Mouse (Mus musculus): ENCODE results near the gene Fryl.

Fryl gene

DNA sequence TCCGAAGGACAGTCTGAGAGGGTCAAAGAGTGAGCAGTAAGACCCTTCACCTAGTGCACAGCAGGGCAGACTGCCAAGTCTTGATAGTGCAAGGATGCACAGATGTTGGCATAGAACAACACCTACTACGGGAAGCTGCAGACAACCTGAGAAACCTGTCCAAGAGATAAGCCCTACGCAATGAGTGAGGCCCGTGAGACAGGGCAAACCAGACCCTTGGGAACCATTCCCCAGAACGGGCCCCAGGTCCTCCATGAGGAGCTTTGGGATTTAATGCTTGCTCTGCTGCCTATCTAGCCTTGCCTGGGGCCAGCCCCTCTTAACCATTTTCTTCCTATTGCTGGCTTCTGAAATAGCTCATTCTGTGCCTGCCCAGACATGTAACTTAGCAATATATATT is 99.4 kb downstream of the Fryl start:
- no peak for DNase-seq (ENCODE audit: low spot score)

DNA sequence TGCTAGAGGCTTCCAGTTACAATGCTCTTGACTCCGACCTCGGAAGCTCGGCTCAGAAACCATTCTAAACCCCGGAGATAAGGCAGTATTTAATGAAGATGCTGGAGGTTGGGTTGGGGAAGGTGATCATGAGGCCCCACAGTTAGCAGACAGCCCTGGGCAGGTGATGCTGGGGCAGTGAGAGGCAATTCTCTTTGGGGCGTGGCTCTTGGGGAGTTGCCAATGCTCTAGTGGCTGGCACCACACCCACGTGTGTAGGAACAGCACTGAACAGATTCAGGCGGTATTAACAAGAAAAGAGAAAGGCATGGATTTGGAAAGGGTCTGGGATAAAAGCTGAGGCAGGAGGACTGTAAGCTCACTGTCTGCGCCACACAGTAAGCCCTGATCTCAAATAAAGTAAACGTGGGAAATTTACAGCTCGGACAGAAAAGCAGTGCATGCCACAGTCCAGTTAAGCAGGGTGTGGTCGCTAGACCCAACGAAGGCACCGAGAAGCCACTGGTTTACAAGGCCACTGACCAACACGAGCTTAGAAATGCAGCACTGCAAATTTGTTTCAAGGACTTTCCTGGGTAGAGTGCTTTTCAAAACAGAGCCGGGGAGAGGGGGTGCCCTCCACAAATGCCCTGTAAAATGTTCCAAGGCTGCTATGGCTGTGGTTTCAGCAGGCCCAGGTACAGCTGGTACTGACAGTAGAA is 100.0 kb downstream of the Fryl start:
- no peak for DNase-seq (ENCODE audit: low spot score)

DNA sequence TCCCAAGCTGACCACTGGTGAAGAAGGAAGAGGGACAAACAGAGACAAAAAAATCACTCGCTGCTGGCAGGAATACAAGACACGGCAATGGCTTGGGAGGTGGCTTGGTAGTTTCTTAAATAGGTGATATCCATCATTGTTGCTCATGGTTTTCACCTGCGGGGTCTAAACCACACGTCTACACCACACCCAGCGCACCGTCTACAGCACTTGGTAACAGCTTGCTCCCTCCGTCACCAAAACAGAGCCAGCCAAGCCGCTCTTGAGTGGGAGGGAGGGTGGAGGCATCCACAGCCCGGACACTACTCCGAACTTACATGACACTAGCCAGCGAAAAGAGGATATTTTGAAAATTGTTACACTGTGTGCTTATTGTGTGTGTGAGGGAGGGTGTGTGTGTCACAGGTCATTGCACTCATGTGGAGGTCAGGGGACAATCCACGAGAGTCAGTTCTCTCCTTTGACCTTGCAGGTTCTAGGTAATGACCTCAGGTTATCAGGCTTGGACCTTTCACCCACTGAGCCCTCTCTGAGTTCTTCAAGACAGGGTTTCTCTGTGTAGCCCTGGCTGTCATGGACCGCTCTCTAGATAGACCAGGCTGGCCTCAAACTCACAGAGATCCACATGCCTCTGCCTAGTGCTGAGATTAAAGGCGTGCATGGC is 102.5 kb downstream of the Fryl start:
- DNase-seq (ENCODE audit: low spot score) = no peak

DNA sequence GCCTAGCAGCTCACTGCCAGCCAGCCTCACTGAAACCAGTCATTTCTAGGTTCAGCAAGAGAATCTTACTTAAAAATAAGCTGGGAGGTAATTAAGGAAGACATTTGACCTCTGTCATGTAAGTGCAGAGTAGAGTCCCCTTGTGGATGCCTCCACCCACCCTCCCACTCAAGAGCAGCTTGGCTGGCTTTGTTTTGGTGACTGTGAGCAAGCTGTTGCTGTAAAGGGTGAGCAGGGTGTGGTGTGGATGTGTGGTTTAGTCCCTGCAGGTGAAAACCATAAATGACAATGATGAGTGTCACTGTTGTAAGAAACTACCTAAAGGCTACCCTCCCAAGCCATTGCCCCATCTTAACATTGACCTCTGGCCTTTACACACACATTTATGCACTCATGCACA is 104.2 kb downstream of the Fryl start:
- no peak for DNase-seq (ENCODE audit: low spot score)

DNA sequence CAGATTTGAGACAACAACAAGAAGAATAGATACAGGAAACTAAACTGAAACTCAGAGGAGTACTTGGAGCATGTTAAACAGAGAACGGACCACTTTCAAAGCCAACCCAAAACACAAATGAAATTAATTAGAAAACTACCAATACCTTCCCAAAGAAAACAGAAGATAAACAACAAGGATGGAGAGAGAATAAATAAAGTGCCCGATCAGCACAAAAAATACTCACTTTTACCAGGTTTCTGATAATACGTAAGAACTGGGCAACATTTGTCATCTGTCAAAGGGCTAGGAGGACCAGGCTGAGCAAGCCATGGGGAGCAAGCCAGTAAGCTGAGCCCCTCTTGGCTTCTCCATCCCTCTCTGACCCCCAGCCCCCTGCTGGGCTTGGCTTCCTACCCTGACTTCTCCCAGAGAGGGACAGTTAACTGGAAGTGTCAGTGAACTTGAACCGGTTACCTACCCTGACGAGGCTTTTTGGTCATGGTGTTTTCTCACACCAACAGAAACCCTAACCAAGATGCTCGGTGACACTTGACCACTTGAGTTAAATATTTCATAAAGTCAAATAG is 105.5 kb downstream of the Fryl start:
- no peak for DNase-seq (ENCODE audit: low spot score)

DNA sequence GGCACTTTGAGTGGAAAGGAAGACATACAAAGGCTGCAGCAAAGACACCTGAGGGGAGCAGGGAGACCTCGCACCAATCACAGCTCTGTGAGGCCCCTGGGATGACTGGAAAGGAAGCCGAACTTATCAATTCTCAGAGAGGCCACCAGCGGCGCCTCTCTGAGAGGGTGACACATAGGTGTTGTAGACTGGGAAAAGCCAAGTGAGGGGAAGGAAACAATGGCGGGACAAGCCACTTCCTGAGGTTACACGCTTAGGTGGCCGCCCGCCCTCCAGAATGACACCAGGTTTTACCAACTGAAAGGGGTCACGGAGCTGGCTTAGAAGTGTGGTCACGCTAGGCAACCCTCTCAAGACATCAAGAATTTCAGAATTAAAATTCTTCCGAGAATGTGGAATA is 111.4 kb downstream of the Fryl start:
- DNase-seq (ENCODE audit: low spot score) = no peak

DNA sequence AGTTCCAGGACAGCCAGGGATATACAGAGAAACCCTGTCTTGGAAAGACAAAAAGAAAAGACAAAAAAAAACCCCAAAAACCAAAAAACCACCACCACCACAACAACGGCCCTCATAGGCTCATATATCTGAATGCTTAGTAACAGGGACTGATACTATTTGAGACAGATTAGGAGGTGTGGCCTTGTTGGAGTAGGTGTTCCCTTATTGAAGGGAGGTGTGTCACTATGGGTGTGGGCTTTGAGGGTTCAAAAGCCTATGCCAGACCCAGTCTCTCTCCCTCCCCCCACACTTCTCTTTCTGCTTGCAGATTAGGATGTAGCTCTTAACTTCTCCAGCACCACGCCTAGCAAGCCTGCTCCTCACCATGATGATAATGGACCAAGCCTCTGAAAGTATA is 114.7 kb downstream of the Fryl start:
- peak; percentile 24 for DNase-seq (ENCODE audit: low spot score)

DNA sequence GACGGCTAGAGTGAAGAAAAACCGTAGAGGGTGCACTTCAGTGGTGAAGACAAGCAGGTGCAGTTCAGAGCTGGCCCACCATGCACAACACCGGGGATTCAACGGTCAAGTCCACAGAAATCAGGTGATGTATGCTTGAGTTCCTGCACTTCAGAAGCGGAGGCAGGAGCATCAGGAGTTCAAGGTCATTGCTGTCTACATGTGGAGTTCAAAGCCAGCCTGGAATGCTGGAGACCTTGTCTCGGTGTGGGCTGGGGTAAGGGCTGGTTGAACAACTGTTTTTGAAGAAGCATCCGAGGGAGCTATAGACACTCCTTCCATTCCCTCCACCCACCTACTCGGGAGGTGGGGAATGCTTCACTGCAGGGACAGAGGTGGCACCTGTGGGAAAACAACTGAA is 115.3 kb downstream of the Fryl start:
- no peak for DNase-seq (ENCODE audit: low spot score)

DNA sequence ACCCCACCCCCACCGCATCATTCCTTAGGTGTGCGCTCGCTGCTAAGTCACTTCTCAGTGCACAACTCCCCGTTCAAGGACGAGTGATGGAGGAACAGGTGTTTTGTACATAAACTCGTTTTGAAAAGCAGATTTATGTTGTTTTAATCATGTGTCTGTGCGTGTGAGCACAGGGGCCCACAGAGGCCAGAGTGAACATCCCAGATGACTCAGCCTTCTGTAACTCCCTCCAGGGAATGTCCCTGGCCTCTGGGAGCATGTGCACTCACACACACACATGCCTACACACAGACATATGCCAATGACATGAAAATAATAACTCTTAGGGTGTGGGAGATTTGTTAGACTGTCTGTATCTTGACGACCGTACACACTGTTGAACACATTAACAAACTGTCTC is 118.9 kb downstream of the Fryl start:
- no peak for DNase-seq (ENCODE audit: low spot score)

DNA sequence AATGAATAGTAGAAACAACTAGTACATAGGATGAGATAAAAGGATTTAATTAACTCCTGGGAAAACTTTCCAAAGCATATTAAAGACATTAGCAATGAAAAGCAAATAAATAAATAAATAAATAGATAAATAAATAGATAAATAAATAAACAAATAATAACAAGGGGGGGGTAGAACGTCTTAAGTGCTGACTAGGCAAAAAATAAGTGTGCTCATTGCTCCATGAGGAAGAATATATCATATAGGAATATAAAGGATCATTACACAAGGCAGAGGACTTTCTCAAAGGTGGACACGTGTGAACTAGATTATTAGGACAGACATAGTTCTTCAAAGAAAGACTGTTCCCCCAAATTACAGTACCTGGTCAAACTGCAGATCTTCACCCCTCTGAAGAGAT is 120.5 kb downstream of the Fryl start:
- no peak for DNase-seq (ENCODE audit: low spot score)

DNA sequence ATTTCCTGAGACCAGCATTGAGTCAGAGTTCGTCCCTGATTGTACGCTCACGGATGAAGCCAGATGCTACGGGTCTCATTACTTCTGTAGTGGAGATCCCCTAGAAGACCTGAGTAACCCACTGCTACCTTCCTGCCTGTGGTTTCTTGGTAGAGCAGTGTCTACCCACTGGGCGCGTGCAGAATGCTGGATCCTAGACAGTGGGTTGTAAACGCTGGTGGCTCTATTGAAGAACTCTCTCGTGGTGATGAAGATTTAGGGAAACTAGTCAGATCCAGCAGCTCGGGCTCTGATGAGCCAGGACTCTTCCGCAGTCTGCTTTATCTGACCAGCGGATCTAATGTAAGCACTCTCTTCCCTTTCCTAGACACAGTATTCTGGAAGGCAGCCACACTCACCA is 121.3 kb downstream of the Fryl start:
- no peak for DNase-seq (ENCODE audit: low spot score)

DNA sequence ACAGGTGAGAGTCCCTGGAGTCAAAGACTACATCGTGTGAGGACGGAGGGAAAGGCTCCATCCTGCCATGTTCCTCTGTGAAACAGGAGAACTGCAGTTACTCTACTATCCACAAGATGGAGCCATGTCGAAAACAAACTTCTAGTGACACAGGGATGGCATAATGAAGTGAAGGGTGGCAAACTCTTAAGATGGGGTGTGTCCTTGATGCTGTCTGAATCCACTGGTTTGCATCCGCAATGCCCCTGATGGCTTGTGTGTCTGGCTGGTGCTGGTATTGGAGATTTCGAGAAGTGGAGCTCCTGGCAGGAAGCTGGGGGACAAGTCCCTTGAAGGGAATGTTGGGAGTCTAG is 122.6 kb downstream of the Fryl start:
- peak; percentile 72 for DNase-seq (ENCODE audit: low spot score)

DNA sequence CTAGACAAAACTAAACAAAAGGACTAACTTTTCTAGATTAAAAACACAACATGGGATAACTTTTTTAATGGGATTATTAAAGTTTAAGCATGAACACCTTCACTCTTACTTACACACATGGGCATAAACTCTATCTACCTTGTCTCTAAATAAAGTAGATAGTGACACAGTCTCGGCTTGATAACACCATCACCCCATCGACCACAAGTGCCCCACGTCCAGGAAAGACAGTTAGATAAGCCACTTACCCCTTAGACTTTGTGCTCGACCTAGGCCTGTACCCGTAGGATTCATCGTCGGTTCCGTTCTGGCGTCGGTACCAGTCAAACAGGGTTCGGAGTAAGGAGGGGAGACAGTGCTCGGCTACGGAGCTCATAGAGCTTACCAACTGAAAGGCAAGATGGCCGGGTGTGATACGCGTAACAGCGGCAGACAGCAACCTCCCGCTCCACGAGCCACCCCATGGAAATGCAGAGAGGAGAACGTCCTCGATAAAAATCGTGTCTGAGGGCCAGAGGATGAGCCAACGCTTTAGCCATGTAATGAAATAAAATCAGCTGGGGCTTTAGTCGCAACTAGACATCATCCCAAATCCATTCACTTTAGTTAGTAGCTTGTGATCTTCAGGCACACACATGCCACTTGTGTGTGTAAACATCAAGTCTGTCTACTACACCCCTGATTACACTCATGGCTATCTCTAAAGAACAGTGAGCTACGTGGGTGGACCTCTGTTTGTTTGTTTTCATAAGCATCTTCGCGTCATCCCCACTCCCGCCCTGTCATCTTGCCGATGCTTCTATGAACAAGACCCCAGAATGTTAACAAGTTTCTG is 123.2 kb downstream of the Fryl start:
- DNase-seq (ENCODE audit: low spot score) = peak; percentile 37

DNA sequence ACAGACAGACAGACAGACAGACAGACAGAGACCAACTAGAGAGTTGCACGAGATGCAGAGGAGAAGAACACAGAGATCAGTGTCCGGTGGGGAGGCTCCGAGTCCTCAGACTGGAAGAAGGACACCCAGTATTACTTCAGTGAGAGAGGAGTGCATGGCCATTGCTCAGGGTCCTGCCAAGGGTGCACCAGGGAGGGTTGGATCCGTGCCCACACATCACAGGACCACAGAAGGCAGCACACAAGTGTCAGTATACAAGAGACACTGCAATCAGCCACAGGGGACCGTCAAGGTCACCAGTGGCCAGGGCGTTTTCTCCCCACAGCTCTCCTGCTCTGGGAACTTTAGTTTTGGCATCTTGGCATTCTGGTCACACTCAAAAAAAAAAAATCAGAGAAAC is 125.4 kb downstream of the Fryl start:
- no peak for DNase-seq (ENCODE audit: low spot score)

DNA sequence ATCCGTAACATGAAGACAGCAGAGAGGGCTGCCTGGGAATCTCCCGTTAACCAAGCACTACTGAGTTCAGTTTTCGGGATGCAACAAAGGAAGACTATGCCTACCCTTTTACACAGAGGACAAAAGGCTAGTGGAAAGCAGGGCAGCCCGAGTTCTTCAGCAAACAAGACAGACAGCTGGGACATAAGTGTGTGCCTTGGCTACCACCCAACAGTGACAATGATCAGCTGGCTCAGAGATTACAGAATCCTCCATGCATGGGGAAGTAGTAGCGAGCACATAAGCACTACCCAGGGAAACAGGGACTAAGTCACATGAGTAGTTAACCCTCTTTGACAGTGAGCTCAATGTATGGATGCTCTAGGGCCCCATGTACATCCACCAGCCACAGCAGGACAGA is 126.5 kb downstream of the Fryl start:
- no peak for DNase-seq (ENCODE audit: low spot score)

DNA sequence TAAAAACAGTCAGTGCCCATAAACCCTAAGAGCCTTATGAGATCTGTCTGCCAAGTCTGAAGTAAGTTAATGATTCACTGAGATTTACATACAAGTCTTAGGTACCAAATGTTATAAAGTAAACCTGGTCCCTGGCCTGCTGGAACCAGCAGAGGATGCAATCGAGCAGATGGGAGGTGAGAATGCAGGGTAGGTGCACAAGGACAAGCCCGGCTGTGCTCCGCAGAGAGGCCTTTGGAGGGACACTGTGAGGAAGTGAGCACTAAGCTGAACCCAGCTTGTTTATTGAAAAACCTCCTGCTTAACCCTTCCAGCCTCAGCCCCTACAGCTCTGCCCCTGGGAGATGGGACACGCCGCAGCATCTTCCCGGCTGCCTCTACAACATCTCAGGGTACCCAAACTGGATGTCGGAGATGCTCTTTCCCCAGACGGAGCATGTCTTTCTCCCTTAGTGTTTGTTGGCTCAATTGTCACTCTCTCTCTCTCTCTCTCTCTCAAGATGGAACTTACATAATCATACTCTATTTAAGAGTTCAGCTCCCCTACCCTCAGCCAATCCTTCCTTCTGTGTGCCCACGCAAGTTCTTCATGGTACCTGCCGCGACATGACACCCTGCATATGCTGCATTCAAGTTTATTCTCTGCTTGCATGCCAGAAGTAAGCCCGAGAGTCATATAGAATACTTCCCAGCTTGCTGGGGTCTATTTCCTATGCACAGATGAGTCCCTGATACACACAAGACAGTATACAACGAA is 136.3 kb downstream of the Fryl start:
- DNase-seq (ENCODE audit: low spot score) = no peak

DNA sequence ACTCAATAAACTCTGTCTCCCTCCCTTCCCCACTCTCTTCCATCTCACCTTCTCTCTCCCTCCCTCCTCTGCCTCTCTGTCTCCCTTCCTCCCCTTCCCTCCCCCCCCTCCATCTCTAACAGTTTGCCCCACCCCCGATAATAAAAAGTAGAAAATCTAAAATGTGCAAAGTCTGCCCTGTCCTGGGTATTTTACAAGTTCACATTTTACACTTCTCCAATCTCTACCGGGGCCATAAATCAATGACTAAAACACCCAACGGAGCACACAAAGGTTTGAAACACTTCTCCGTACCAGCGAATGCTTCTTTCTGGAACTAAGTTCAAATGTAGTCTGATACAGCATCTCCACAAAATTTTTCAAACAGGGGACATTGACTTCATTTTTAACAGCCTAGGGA is 136.9 kb downstream of the Fryl start:
- DNase-seq (ENCODE audit: low spot score) = no peak

DNA sequence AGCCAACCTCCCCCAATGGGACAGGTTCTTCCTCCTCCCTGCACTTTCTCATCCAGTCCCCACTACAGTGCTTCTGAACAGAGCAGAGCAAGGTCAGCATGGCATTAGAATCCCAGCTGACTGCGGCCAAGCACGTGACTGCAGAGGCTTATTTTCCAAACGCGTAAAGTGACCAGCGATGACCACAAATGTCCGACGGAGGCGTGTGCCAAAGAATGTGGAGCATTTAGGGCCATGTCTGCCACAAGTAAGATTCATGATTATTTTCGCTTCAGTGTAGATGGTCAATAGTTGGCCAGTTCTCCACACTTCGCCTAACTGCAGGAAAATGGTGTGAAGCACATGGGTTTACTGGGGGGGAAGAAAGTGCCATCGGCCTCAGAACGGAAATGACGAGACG is 137.6 kb downstream of the Fryl start:
- no peak for DNase-seq (ENCODE audit: low spot score)

DNA sequence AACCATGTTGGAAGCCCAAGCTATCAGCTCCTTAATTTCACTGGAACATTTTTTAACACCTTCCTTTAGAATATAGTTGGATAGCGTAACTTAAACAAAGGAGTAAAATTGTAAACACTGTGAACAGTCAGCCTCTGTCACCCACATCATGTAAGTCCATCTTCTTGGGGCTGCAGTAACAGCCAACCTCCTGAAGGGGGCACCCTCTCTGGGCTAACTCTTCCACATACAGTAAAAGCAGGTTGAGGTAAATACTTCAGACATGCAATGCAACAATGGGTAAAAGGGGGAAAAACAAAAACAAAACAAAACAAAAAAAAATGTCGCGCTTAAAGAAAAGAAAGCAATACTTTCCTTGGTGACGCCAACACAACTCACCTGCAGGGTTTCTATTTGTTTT is 141.5 kb downstream of the Fryl start:
- DNase-seq (ENCODE audit: low spot score) = peak; percentile 54

DNA sequence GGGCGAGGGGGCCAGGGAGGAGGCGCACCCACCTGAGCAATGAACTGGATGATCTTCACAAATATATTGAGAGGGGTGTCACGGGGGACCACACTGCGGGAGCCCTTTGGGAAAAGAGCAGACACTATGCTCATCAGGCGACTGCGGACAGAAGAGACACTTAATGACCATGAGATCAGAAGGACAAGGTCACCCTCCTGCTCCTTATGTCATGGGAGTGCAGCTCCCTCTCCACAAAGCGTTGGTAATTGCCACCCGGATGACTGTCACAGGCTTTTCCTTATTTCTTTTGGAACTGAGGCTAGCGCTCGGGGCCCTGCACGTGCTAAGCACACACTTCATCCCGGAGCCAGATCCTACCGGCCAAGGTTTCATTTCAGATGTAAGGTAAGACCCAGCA is 144.1 kb downstream of the Fryl start:
- DNase-seq (ENCODE audit: low spot score) = no peak

DNA sequence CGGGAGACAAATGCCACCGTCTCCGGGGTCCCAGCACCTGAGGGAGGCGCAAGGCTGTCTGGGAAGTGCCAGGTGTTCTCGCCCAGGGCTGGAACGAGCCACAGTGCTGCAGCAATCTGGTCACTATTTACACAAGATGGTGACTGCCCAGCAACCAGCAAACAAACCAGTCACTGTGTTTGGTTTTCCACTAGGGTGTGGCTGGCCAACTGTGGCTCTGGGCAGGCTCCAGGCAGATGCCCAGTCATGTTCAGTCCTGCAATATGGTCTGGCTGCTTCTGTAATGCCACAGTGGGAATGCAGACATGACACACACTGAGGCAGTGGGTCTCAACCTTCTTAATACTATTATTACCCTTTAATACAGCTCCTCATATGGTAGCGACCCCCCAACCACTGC is 152.8 kb downstream of the Fryl start:
- DNase-seq (ENCODE audit: low spot score) = no peak

DNA sequence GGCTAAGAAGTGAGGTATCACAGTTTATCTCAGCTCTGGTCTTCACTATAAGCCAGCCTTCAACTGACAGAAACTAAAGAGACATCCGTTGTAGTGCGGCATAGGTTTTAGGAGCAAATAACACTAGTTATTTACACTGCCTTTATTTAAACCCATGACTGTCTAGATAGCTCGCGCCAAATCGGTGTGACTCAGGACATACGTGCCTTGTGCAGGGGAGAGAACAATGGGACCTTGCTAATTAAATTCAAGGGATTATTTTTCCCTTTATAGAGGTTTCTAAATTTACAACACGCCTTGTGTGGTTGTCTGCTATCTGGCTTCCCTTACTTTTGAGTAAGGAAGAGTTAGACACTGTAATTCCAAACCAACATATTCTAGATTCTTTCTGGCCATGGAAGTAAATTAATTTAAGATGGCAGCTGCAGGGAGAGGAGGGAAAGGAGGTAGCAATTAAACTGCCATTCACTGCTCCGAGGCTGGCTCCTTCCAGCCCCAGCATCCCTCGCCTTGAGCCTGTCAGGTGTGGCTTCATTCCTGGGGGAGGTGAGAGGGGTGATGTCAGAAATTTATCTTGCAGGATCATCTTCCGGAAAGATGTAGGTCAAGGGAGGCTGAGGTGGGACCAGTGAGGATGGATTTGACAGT is 154.0 kb downstream of the Fryl start:
- DNase-seq (ENCODE audit: low spot score) = no peak

Data from c-Kit-positive CD71-positive TER-119-positive erythroid progenitor cells, embryonic 14.5 days (primary cell).